Mouse (Mus musculus) hindbrain, embryonic 11.5 days (tissue): ENCODE results near the gene Hras. TPM values are rescaled to one million over a fixed set of nuclear protein-coding genes. Genes with fewer than 3 reads are reported as not detected.

Experiments
- ATAC-seq: fragments of 200-750 bp; cut with Nextera tagmentation; 2 replicates; pipeline ENCODE4 v1.8.0; 2017; ENCODE audit warnings: mild to moderate bottlenecking, moderate TSS enrichment, moderate library complexity; ENCODE audit not compliant: low FRiP score
- DNase-seq: peaks from one replicate; pipeline ENCODE4 v3.0.0-alpha.2; 2015; ENCODE audit warnings: low spot score
- H3K27ac ChIP-seq: fragments of 300-500 bp; sonication (generic); 2 replicates; pipeline ENCODE4 v1.5.1; 2014; ENCODE audit warnings: mild to moderate bottlenecking, low read depth, low read length
- H3K27me3 ChIP-seq: fragments of 300-500 bp; sonication (generic); 2 replicates; pipeline ENCODE4 v1.6.1; 2014; ENCODE audit warnings: mild to moderate bottlenecking, low read length, moderate library complexity, mixed read lengths; ENCODE audit not compliant: control insufficient read depth, insufficient read depth
- H3K36me3 ChIP-seq: fragments of 300-500 bp; sonication (generic); 2 replicates; pipeline ENCODE4 v1.6.1; 2014; ENCODE audit warnings: mild to moderate bottlenecking, low read length, moderate library complexity, mixed read lengths; ENCODE audit not compliant: control insufficient read depth, insufficient read depth
- H3K4me1 ChIP-seq: fragments of 300-500 bp; sonication (generic); replicated peaks from 2 replicates; pipeline ENCODE4 v1.6.1; 2014; ENCODE audit warnings: low read length, mixed read lengths; ENCODE audit not compliant: control insufficient read depth, insufficient read depth
- H3K4me2 ChIP-seq: fragments of 300-500 bp; sonication (generic); replicated peaks from 2 replicates; pipeline ENCODE4 v1.6.1; 2014; ENCODE audit warnings: mild to moderate bottlenecking, low read depth, low read length
- H3K4me3 ChIP-seq: fragments of 300-500 bp; sonication (generic); 2 replicates; pipeline ENCODE4 v1.5.1; 2014; ENCODE audit warnings: low read depth, low read length
- H3K9ac ChIP-seq: fragments of 300-500 bp; sonication (generic); 2 replicates; pipeline ENCODE4 v1.6.1; 2014; ENCODE audit warnings: low read depth, low read length
- H3K9me3 ChIP-seq: fragments of 300-500 bp; sonication (generic); 2 replicates; pipeline ENCODE4 v1.6.1; 2016; ENCODE audit warnings: low read length; ENCODE audit not compliant: control insufficient read depth
- WGBS: fragments of 180-500 bp; shearing (Covaris S2); extraction: QIAGEN DNeasy Blood & Tissue Kit; methylation state at CpG from one replicate; pipeline ENCODE4 v1.1.7; 2014; 5-methylcytosine and 5-hydroxymethylcytosine counted together
- polyA plus RNA-seq: library from polyadenylated mRNA; unstranded; fragments of >200 nt; fragmentation: Nextera tagmentation; extraction: Ambion mirVana; gene quantifications from 2 replicates; pipeline ENCODE4 v1.2.1, GENCODE M21; 2014

Hras gene
- polyA plus RNA-seq, 1 experiment from 2014 or later = 98.0 TPM

DNA sequence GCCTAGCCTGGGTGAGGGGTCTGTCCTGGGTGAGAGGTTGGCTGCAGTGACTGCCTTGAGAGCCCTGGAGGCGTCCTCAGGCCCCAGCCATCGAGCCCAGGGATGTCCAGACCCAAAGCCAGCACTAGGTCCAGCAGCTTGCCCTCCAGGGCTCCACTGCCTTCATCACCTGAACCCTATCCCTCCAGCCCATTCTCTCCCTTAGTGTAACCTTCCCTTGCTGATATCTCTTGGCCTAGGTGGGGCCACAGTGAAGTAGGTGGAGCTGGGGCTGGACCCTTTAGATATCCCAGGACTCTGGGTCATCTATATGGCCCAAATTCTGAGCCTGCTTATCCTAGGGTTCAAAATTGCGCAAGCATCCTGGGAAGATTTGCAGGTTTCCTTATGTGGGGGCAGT, 15.7 kb upstream of the Hras start:
- H3K36me3 ChIP-seq = no peaks in the 10 kb centered on the region
- H3K27me3 ChIP-seq = no peaks in the 10 kb centered on the region
- no peak overlapping the region for H3K4me2 ChIP-seq
- 83% methylated on average over 3 of the region's 3 CpGs for WGBS
- ATAC-seq = no peak
- H3K9ac ChIP-seq = no peak overlapping the region
- H3K9me3 ChIP-seq = no peaks in the 10 kb centered on the region
- no peaks in the 10 kb centered on the region for H3K4me1 ChIP-seq
- H3K4me3 ChIP-seq = no peak overlapping the region
- DNase-seq = no peak
- H3K27ac ChIP-seq = no peak overlapping the region

DNA sequence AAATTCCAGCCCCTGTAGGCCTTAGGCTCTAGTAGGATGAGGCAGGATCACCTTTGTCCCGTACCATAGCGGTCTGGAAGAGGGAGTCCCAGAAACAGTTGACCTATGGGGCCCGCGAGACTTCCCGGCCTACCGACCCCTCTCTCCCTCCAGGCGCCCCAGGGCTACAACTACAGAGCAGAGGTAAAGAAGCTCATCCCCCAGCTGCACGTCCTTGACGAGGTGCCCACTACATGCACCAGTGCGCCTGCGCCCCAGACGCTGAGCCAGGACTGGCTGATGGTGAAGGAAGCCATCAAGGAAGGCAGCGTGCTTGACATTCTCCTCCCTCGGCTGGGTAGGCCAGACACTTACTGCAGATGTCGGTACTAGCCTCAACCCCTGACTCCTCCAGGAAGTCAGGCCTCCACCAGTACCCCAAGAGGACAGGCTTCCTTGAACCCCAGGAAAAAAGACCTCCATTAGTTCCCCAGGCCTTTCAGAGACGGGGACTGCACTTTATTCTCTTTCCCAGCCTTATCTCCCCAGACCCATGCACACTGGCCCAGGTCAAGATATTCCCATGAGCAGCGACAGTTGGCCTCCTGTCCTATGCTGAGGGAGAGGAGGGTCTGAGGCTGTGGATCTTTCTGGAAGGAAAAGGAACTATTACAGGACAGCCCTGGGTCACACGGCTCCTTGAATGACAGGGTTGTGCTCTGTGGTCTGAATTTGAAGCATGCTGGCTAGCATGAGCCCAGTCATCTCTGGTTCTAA, 12.6 kb upstream of the Hras start:
- ATAC-seq (no peak), DNase-seq (no peak)
- 90% methylated on average over 18 of the region's 18 CpGs for WGBS
- Histone ChIP-seq H3K4me2 (no peak overlapping the region), H3K36me3 (no peaks in the 10 kb centered on the region), H3K4me3 (no peak overlapping the region), H3K9ac (no peak overlapping the region), H3K4me1 (no peaks in the 10 kb centered on the region), H3K27me3 (no peaks in the 10 kb centered on the region), H3K9me3 (no peaks in the 10 kb centered on the region), H3K27ac (no peak overlapping the region)

DNA sequence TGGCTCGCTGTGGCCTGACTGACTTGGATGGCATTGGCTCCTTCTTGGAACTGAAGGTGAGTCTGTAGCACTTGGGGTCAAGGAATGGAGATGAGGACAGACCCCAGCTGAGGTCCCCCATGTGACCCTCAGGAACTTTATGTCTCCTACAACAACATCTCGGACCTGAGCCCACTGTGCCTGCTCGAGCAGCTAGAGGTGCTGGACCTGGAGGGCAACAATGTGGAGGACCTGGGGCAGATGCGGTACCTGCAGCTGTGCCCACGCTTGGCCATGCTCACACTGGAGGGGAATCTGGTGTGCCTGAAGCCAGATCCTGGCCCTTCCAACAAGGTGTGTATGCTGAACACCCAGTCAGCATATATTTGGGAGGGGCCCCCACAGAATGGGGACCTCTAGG, 11.7 kb upstream of the Hras start:
- Histone ChIP-seq H3K4me1 (no peaks in the 10 kb centered on the region), H3K4me3 (no peak overlapping the region), H3K27ac (no peak overlapping the region), H3K9ac (no peak overlapping the region), H3K4me2 (no peak overlapping the region), H3K36me3 (no peaks in the 10 kb centered on the region), H3K27me3 (no peaks in the 10 kb centered on the region), H3K9me3 (no peaks in the 10 kb centered on the region)
- ATAC-seq = no peak
- no peak for DNase-seq
- WGBS = 93% methylated on average over 5 of the region's 5 CpGs

DNA sequence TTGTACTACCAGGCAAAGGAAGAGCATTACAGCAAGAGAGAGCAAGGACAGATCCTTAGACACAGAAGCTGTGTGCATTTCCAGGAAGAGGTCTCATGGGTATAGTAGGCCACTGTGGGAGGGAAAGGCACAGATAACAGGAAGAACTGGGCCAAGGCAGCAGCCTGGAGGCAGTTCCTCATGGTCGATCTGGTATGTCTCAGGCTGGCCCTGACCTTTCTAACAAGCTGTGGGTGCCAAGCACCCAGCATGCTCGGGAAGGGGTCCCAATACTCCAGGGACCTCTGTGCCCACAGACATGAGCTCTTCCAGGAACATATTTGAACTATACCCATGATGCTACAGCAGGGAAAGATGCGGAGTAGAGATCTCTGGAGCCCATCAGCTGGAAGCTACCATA, 10.7 kb upstream of the Hras start:
- Histone ChIP-seq H3K4me2 (no peak overlapping the region), H3K36me3 (no peaks in the 10 kb centered on the region), H3K9me3 (no peaks in the 10 kb centered on the region), H3K27me3 (no peaks in the 10 kb centered on the region), H3K9ac (no peak overlapping the region), H3K4me1 (no peaks in the 10 kb centered on the region), H3K27ac (no peak overlapping the region), H3K4me3 (no peak overlapping the region)
- DNase-seq (no peak), ATAC-seq (no peak)
- 77% methylated on average over 3 of the region's 3 CpGs for WGBS

DNA sequence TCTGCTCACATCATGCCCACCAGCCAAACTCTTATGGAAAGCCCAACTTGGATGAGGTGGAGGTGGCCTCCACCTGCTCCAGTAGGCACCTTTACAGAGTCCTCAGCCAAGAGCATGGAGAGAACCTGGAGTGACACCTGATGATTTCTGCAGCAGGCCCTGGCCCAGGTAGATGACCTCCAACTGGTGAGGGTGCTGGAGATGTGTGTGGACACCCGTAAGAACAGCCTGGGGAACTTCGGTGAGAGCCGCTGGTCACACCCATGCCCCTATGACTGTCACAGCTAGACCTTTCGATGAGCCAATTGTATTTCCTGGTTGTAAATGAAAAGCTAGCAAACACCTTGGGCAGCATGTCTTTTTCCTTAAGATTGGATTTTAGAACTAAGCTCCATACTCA, 4.3 kb upstream of the Hras start:
- Histone ChIP-seq H3K4me1 (peaks cover 4% of the 10 kb centered on the region; the same call in 1 of the 2 replicates), H3K4me2 (no peak overlapping the region), H3K36me3 (no peaks in the 10 kb centered on the region), H3K9ac (no peak overlapping the region), H3K27ac (no peak overlapping the region), H3K9me3 (no peaks in the 10 kb centered on the region), H3K4me3 (no peak overlapping the region), H3K27me3 (no peaks in the 10 kb centered on the region)
- WGBS = 95% methylated on average over 4 of the region's 4 CpGs
- no peak for ATAC-seq
- no peak for DNase-seq

DNA sequence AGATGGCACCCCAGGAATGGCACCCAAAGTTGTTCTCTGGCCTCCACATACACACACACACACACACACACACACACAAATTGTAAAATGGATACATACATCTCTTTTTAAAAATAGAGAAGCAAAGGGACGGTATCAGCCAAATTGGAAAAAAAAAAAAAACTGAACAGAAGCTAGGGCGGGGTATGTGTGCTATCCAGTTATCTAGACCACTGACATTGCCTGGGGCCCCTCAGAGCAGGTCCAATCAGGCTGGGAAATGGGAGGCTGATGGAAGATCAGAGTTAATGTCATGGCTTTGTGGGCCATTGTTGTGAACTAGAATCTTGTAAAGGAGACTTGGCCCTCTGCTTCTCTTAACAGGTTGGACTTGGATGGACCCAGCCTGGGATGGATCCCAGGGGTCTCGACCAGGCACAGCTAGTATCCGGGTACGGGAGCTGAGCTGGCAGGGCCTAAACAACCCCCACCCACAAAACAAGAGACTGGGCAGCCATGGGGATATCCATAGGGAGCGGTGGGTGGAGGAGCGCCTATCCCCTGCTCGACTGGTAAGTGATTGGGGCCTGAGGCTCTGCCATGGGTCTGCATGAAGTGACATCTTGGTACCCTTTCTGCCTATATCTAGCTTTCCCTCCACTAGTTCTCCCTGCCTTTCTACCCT, 2.9 kb upstream of the Hras start:
- H3K27ac ChIP-seq = no peak overlapping the region
- DNase-seq = no peak
- H3K4me3 ChIP-seq = no peak overlapping the region
- H3K4me2 ChIP-seq = no peak overlapping the region
- no peaks in the 10 kb centered on the region for H3K27me3 ChIP-seq
- peaks cover 7% of the 10 kb centered on the region; the same call in 1 of the 2 replicates for H3K4me1 ChIP-seq
- no peaks in the 10 kb centered on the region for H3K36me3 ChIP-seq
- H3K9ac ChIP-seq = no peak overlapping the region
- 88% methylated on average over 8 of the region's 8 CpGs for WGBS
- no peaks in the 10 kb centered on the region for H3K9me3 ChIP-seq
- ATAC-seq = no peak

DNA sequence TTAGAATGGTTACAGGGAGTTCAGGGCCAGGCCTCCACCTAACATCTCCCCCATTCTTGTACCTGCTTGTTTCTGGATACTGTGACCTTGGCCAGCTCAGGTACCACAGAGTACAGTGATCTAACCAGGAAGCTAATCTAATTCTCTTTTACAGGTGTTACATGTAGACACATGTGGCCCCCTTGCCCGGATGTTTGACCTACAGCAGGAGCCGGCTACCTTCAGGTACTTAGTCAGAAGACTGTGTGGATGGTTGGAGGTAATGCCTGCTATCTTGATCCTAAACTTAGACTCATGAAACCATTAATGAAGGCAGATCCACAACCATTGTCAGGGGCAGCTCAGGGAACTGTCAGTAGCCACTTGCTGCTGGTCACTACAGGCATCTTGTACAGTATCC, 1.9 kb upstream of the Hras start:
- 95% methylated on average over 2 of the region's 2 CpGs for WGBS
- no peaks in the 10 kb centered on the region for H3K9me3 ChIP-seq
- no peak overlapping the region for H3K4me3 ChIP-seq
- DNase-seq = no peak
- peaks cover 7% of the 10 kb centered on the region; the same call in 1 of the 2 replicates for H3K4me1 ChIP-seq
- no peaks in the 10 kb centered on the region for H3K27me3 ChIP-seq
- H3K9ac ChIP-seq = no peak overlapping the region
- H3K4me2 ChIP-seq = no peak overlapping the region
- no peak for ATAC-seq
- H3K27ac ChIP-seq = no peak overlapping the region
- 0 out of 2 replicates have a peak, but pooled peaks cover under 1% of the 10 kb centered on the region for H3K36me3 ChIP-seq

DNA sequence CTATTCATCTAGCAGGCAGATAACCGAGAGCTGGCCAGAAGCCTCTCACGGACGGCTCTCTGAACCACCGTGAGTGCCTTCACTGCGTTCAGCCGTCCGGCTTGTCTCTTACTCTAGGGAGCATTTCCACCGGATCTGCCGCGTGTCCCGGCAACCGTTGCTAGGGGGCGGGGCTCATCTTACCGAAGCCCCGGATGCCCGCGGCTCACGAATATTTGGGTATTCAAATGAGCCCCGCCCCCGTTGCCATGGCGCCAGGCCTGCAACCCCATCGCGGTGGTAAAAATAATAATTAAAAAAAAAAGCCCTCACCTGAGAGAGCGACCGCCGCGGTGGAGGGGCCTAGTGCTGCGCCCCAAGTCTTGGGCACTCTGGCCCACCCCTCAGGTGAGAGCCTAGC, 1.0 kb upstream of the Hras start:
- Histone ChIP-seq H3K4me1 (peaks cover 7% of the 10 kb centered on the region; the same call in 1 of the 2 replicates), H3K36me3 (0 out of 2 replicates have a peak, but pooled peaks cover 3% of the 10 kb centered on the region), H3K27ac (peak overlapping the region; percentile 61), H3K9ac (peak overlapping the region; percentile 54), H3K4me2 (peak overlapping the region; percentile 91), H3K4me3 (peak overlapping the region; percentile 89), H3K9me3 (no peaks in the 10 kb centered on the region), H3K27me3 (no peaks in the 10 kb centered on the region)
- DNase-seq = peak; percentile 99
- peak; percentile 63 for ATAC-seq
- under 1% methylated on average over 28 of the region's 28 CpGs for WGBS

DNA sequence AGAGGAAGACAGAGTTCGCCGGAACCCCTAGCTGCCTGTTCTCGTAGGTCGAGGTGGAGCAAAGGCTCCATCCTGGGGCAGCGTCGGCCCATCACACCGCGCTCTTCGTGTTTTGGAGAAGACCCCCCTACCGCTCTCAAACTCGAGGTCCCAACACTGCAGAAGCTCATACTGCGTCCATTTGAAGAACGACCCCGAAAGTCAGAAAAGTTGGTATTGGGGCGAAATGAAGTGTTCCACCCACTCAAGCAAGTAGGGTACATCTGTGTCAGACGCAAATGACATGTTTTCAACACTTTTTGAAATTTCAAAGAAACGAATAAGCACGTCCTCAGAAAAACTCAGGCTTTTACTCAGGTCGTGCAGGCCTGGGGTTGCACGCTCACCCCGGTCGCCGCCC, 604 bp upstream of the Hras start:
- DNase-seq = no peak

More for the DNA sequence above, 604 bp upstream of the Hras start:
- peaks cover 7% of the 10 kb centered on the region; the same call in 1 of the 2 replicates for H3K4me1 ChIP-seq
- no peak for ATAC-seq
- peak overlapping the region; percentile 54; the same call in 1 of the 2 replicates for H3K9ac ChIP-seq
- H3K9me3 ChIP-seq = no peaks in the 10 kb centered on the region
- 0 out of 2 replicates have a peak, but pooled peaks cover 3% of the 10 kb centered on the region for H3K36me3 ChIP-seq
- H3K4me3 ChIP-seq = peak overlapping the region; percentile 89
- peak overlapping the region; percentile 38 for H3K27ac ChIP-seq
- no peaks in the 10 kb centered on the region for H3K27me3 ChIP-seq
- H3K4me2 ChIP-seq = peak overlapping the region; percentile 91
- WGBS = under 1% methylated on average over 23 of the region's 23 CpGs
